8 mouse cellular contexts compared by ENCODE assay signal in genomic region chr6:122811771-122812600, GRCm38 (mm10). TPM values are rescaled to one million over a fixed set of nuclear protein-coding genes. Genes with fewer than 3 reads are reported as not detected.
DNase-seq lines count a peak whose midpoint lies in the region; ATAC-seq and TF ChIP-seq lines count a peak whose summit lies in the region.

No protein-coding gene starts in this region.

- H3K36me3 ChIP-seq in forebrain, embryonic 10.5 days (replicated peaks) = no peaks in the 10 kb centered on the region
- H3K36me3 ChIP-seq in liver, postnatal 0 days (replicated peaks; ENCODE audit: insufficient read depth, low read length) = no peaks in the 10 kb centered on the region

- WGBS in forebrain, embryonic 10.5 days = 30% methylated on average over 16 of the region's 16 CpGs
- WGBS in liver, postnatal 0 days (ENCODE audit: insufficient replicate concordance) = 32% methylated on average over 16 of the region's 16 CpGs

- peaks cover 14% of the 10 kb centered on the region for H3K4me1 ChIP-seq in forebrain, embryonic 10.5 days
- peaks cover 9% of the 10 kb centered on the region for H3K4me1 ChIP-seq in liver, postnatal 0 days (ENCODE audit: insufficient read depth)

- H3K9ac ChIP-seq in liver, postnatal 0 days (replicated peaks) = peak overlapping the region; percentile 77

- H3K4me3 ChIP-seq in forebrain, embryonic 10.5 days = peak overlapping the region; percentile 75
- H3K4me3 ChIP-seq in liver, postnatal 0 days (ENCODE audit: low read depth, low read length) = peak overlapping the region; percentile 59

- H3K9me3 ChIP-seq in forebrain, embryonic 10.5 days = no peaks in the 10 kb centered on the region
- H3K9me3 ChIP-seq in liver, postnatal 0 days (ENCODE audit: low read length) = no peaks in the 10 kb centered on the region

- no peak for DNase-seq in frontal cortex, postnatal 14 days (ENCODE audit: low spot score in 2 of 2)
- peak; percentile 80 for DNase-seq in brain, adult 2 months (ENCODE audit: low read depth, low spot score)
- peak; percentile 52 for DNase-seq in forebrain, embryonic 10.5 days (ENCODE audit: extremely low spot score, low spot score)
- DNase-seq in induced T-regulatory cell, adult 2 months (ENCODE audit: low read depth) = peak; percentile 88
- DNase-seq in liver, postnatal 0 days = peak; percentile 63
- DNase-seq in neural tube, embryonic 10.5 days (ENCODE audit: extremely low spot score, low spot score) = peak; percentile 53
- peak; percentile 73 for DNase-seq in yolk sac, embryonic 10.5 days (ENCODE audit: low spot score)

- peak; percentile 31 for ATAC-seq in frontal cortex, adult (ENCODE audit: low TSS enrichment)
- ATAC-seq in liver, postnatal 0 days = peak; percentile 26

- TF ChIP-seq EP300 in liver, postnatal 0 days (IDR thresholded peaks at IDR 0.05; ENCODE audit: low read depth) = no peak

- H3K4me2 ChIP-seq in liver, postnatal 0 days (ENCODE audit: low read depth, low read length) = peak overlapping the region; percentile 67

- H3K27ac ChIP-seq in forebrain, embryonic 10.5 days = peak overlapping the region; percentile 95
- H3K27ac ChIP-seq in liver, postnatal 0 days (ENCODE audit: low read depth) = peak overlapping the region; percentile 99

- TF ChIP-seq CTCF in liver, postnatal 0 days (IDR thresholded peaks at IDR 0.05; ENCODE audit: low read depth) = peak; percentile 58

- no peaks in the 10 kb centered on the region; the same call in 1 of the 2 replicates for H3K27me3 ChIP-seq in forebrain, embryonic 10.5 days (ENCODE audit: poor library complexity, severe bottlenecking)
- no peaks in the 10 kb centered on the region for H3K27me3 ChIP-seq in liver, postnatal 0 days (ENCODE audit: insufficient read depth, low read length)

RNA-seq across cellular contexts. Expression of gene Foxj2, which starts 7.7 kb away (rescaled TPM):
- polyA plus RNA-seq in forebrain, embryonic 10.5 days (2016; fragmentation: Nextera tagmentation; extraction: Ambion mirVana) = 2.2 and 2.3 TPM in 2 replicates
- polyA plus RNA-seq in liver, postnatal 0 days (2015; fragmentation: Nextera tagmentation; extraction: Ambion mirVana) = 1.0 and 1.2 TPM in 2 replicates

RNA-seq across cellular contexts. Expression of gene Slc2a3, which starts 10.5 kb away (rescaled TPM):
- 67.3 and 70.7 TPM in 2 replicates for polyA plus RNA-seq in forebrain, embryonic 10.5 days (2016; fragmentation: Nextera tagmentation; extraction: Ambion mirVana)
- 7.3 and 8.5 TPM in 2 replicates for polyA plus RNA-seq in liver, postnatal 0 days (2015; fragmentation: Nextera tagmentation; extraction: Ambion mirVana)

RNA-seq across cellular contexts. Expression of gene C3ar1, which starts 44.0 kb away (rescaled TPM):
- polyA plus RNA-seq in forebrain, embryonic 10.5 days (2016; fragmentation: Nextera tagmentation; extraction: Ambion mirVana) = 0.89 and 1.1 TPM in 2 replicates
- 1.8 and 2.1 TPM in 2 replicates for polyA plus RNA-seq in liver, postnatal 0 days (2015; fragmentation: Nextera tagmentation; extraction: Ambion mirVana)

Comparison
In these comparisons a context has a peak if more than half of its experiments do, and no peak if none do; other contexts are left out.
1. DNase-seq: peak in brain, adult 2 months (single experiment), forebrain, embryonic 10.5 days (single experiment), induced T-regulatory cell, adult 2 months (single experiment), liver, postnatal 0 days (single experiment), neural tube, embryonic 10.5 days (single experiment) and yolk sac, embryonic 10.5 days (single experiment); none in frontal cortex, postnatal 14 days (0 of 2).